Mouse (Mus musculus) MN1 (cell line): Measurements from ENCODE around the gene Plb1.
A peak's percentile ranks its signal among the peaks of the same experiment; 100 is the strongest.

Experiments used
- DNase-seq: peaks from one replicate; pipeline ENCODE4 v3.0.0-alpha.2; 2016; ENCODE audit warnings: low spot score

Gene Plb1

GRCm38 (mm10) chr5:32245385-32245784 is 12.9 kb downstream of the Plb1 start:
- no peak for DNase-seq

DNA sequence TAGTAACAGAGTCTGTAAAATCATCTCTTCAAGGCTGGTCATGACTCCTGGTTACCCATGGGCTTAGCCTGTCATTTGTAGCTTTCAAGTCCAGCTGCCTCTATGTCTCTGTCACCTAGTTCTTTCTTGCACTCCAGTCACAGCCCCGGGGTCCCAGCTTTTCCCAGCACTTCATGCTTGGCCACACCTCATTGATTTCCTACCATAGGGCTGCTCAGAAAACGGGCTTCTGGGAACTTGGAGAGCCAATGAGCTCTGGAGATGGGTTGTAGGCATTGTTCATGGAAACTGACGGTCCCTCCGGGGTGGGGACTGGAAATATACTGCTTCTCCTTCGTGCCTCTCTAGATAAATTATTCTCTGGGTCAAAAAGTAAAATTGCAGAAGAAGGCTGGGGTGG is 28.2 kb downstream of the Plb1 start:
- DNase-seq = no peak

- no peak for DNase-seq
Observed at GRCm38 (mm10) chr5:32261251-32261650, 28.7 kb downstream of the Plb1 start.

DNA sequence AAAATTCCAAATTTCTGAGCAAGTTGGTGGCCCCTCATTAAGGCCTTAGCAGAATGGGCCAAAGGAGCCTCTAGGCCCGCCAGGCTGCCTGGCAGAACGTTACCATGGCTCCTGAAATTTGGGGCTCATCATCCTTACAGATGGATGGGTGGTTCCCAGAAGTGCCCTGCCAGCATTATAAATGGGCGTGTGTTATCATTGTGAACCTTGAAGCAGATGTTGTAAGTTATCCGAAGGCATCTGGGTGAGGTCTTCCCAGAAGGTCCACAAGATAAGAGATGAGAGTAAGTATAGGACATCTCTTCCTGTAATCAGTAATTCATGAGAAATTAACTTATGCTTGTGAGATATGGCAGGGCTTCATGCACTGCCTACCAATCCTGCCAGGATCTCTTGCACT is 30.0 kb downstream of the Plb1 start:
- no peak for DNase-seq

- DNase-seq = no peak
Observed at GRCm38 (mm10) chr5:32272502-32272901, 40.0 kb downstream of the Plb1 start.

DNA sequence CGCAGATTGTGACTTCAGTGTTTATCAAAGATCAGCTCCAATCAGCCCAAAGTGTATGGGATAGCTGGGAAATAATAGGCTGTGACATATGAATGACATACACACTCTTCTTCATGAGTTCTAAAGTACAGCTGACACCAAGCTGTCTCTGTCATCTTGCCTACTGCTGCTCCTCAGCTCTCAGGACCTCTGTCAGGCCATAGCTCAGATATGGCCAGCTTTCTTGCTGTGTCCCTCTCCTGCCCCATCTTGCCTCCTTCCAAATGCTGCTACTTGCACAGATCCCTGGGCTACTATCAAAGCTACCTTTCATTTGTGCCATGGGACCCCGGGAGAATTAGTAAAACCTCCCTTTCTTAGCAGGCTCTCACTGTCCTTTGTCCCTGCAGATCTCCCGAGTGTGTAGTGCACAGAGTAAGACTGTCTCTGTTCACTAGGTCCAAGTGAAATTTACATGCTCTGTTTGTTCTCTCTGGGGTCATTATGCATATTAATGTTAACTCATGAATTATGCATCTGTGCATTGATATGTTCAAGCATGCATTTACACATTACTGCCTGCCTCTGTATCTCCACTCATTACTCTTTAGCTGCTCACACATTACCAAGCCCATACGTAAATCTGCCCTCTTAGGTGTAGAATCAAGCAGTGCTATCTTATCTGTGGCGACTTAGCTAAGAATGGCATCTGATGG is 45.6 kb downstream of the Plb1 start:
- DNase-seq = no peak

GRCm38 (mm10) chr5:32280066-32280465 is 47.6 kb downstream of the Plb1 start:
- DNase-seq = no peak

DNA sequence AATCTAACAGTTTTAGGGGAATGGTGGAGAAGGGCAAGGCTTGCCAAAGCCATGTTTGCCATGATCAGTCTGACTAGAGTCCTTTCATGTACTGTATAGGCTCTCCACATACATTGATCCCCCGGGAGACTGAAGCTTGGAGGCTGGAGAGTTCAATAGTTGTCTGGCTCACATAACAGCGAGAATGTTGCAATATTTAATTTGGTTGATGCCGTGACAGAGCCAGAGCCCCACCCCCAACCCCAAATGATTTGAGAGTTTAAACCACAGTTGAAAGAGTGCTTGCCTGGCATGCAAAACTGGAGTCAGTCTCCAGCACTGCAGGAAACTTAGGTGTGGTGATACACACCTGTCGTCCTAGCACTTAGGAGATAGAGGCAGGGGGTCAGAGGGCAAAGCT is 49.8 kb downstream of the Plb1 start:
- DNase-seq = no peak

GRCm38 (mm10) chr5:32283457-32283856 is 50.9 kb downstream of the Plb1 start:
- DNase-seq = no peak

GRCm38 (mm10) chr5:32286315-32286714 is 53.8 kb downstream of the Plb1 start:
- no peak for DNase-seq

DNA sequence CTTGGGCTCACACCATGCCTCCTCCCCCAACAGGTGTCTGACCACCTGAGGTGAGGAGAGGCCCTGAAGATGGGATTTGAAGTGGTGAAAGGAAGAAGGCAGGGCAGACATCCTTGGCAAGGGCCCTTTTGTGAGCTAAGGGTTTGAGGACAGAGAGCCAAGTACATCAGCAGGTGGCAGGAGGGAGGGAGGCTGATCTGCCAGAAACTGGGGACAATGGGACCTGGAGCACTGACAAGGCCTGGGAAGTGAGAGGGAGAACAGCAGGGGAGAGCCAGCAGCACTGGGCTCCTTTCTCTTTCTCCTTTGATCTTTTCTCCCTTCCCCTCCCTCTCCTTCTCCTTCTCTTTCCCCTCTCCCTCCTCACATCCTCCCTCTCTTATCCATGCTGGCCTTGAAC is 55.5 kb downstream of the Plb1 start:
- DNase-seq = no peak

DNA sequence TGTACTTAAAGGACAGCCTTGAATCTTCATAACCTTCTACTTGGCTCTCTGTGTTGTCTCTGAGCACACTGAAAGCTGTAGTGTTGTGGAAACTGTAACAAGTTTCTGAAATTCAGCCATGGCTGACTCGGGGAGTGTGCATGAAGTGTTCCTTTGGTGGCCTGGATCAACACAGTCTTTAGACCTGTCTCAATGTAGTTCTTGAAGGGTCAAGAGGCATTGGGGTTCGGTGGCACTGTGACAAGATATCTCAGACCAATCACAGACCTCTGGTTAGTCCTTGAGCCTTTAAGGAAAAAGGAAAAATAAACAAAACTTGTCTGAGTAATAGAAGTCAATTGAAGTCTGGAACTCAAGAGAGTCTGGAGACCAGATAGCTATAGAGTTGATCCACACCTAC is 58.8 kb downstream of the Plb1 start:
- DNase-seq = no peak

GRCm38 (mm10) chr5:32302991-32303921 is 70.7 kb downstream of the Plb1 start:
- peak; percentile 27 for DNase-seq

- DNase-seq = no peak
Observed at GRCm38 (mm10) chr5:32307106-32307505, 74.6 kb downstream of the Plb1 start.

GRCm38 (mm10) chr5:32308647-32309046 is 76.1 kb downstream of the Plb1 start:
- no peak for DNase-seq

GRCm38 (mm10) chr5:32309714-32310113 is 77.2 kb downstream of the Plb1 start:
- no peak for DNase-seq

DNA sequence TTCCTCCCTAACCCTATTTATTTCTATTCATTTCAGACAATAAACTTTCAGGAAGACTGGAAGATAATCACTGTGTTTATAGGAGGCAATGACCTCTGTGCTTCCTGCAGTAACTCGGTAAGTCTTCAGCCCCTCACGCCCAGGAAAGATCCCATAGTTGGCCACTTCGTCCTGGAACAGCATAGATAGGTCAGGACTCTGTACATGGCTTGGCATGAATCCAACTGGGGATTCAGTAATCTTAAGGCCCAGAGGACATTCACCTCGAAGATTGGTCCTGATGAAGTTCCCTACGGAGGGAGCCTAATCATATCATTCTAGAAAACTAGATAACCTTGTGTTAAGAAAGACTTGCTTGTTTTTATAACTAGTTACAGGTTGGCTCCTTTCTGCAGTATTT is 78.3 kb downstream of the Plb1 start:
- no peak for DNase-seq

- no peak for DNase-seq
Observed at GRCm38 (mm10) chr5:32311589-32312166, 79.2 kb downstream of the Plb1 start.

DNA sequence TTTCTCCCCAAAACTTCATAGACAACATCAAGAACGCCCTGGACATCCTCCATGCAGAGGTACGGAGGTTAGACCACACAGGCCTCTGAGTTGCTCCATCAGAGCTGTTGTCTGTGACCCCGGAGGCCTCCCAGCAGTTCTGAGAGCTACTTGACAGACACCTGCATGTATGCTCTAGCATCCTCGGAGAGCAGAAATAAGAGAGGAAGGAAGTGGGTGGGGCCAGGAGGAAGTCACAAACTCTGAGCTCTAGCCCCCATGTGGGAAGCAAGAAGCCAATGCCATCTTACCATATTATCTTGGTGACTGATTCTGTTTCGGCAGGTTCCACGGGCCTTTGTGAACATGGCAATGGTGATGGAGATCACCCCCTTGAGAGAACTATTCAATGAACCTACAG is 81.2 kb downstream of the Plb1 start:
- DNase-seq = no peak

DNA sequence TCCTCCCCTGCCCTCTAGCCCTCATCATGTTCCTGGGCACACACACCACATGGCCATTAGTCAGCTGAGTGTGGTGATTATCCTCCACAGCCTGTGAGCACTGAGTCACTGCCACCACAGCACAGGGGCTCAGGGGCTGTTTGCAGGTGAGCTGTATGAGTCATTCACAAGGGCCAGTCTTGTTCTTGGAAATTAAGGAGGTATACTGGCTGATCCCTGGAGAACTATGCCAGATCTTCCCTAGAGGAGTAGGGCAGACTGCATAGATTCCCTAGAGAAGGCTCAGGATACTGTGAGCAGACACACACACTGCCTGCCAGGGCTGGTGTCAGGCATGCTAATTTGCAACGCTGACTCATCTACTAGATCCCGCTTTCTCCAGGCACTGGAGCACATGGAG is 82.2 kb downstream of the Plb1 start:
- peak; percentile 88 for DNase-seq

- DNase-seq = peak; percentile 33
Observed at GRCm38 (mm10) chr5:32322146-32322811, 89.8 kb downstream of the Plb1 start.

DNA sequence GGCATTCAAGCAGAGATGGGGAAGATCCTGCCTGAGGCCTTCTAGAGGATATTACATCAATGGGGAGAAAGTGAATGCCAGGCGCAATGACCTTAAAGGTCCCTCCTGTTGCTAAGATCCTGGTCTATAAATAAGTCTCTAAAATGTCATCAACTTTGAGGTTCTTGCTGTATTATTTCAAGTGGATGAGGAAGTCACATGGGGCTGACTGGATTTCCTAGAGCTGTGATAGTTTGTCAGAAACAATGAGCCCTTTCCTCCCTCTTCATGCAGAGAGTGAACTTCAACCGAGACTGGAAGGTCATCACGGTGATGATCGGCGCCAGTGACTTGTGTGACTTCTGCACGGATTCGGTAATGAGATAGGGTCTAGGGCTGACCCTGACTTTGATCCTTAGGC is 95.6 kb downstream of the Plb1 start:
- no peak for DNase-seq
